Mouse (Mus musculus) thymus, adult 2 months (tissue): ENCODE measurements around the gene Rtp4.

Experiments used
- CTCF ChIP-seq: fragments of 200-500 bp; IDR thresholded peaks from 2 replicates; pipeline ENCODE4 v1.5.1; 2012; ENCODE audit warnings: mild to moderate bottlenecking, control low read depth, low read length, moderate library complexity, borderline replicate concordance; ENCODE audit not compliant: control insufficient read depth, poor library complexity, insufficient read depth; ENCODE audit errors: extremely low read depth
- POLR2A ChIP-seq: fragments of 200-500 bp; IDR thresholded peaks from 2 replicates; pipeline ENCODE4 v1.6.1; 2012; ENCODE audit warnings: mild to moderate bottlenecking, low read length, control low read depth, moderate library complexity; ENCODE audit not compliant: control insufficient read depth, poor library complexity, insufficient read depth; ENCODE audit errors: extremely low read depth

DNA sequence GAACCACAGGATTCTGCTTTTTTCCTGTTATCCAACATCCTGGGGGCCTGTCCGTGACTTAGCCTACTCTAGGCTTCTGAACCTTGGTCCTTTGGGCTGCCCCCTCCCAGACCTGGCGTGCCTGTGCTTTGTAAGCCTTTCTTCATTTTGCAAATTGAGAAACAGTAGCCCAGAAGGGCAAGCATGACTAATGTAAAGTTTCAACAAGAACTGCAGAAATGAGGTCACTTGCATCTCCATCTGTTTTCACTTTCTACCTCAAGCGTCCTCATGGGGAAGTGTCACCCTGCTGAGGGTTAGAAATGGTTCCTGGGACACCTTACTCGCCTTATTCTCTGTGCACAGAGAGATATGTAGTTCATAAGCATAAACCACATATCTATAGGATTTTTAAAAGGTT lies 27.3 kb upstream of the Rtp4 start:
- TF ChIP-seq CTCF: no peak
- no peak for TF ChIP-seq POLR2A
